Mouse (Mus musculus) megakaryocyte, embryonic 14.5 days (primary cell): ENCODE measurements around the gene Tcf12.

Experiments used
- FLI1 ChIP-seq: IDR thresholded peaks from 2 replicates; pipeline ENCODE4 v1.6.1; 2012; ENCODE audit warnings: low read length, inconsistent platforms, mixed read lengths
- GATA1 ChIP-seq: IDR thresholded peaks from 3 replicates; pipeline ENCODE4 v1.6.1; 2012; ENCODE audit warnings: mixed read lengths, low read length, inconsistent platforms, borderline replicate concordance

- TF ChIP-seq GATA1 (no peak), FLI1 (no peak)
These were observed 293.2 kb downstream of the Tcf12 start for GRCm38 (mm10) chr9:71818453-71818852.
